Mouse (Mus musculus) neural tube, embryonic 12.5 days (tissue): ENCODE measurements at regions not wholly inside any gene's neighbourhood (a gene's known extent, or its start where the extent isn't known, plus 50 kb on each side); places are given as distances from the start of the nearest gene placed in this dataset.

Experiments
- ATAC-seq: fragments of 200-750 bp; cut with Nextera tagmentation; 2 replicates; pipeline ENCODE4 v1.8.0; 2017; ENCODE audit warnings: low read depth, mild to moderate bottlenecking, moderate TSS enrichment, moderate library complexity; ENCODE audit not compliant: low FRiP score
- H3K27ac ChIP-seq: fragments of 300-500 bp; sonication (generic); 2 replicates; pipeline ENCODE4 v1.5.1; 2016
- H3K27me3 ChIP-seq: fragments of 300-500 bp; sonication (generic); replicated peaks from 2 replicates; pipeline ENCODE4 v1.6.1; 2016; ENCODE audit warnings: mild to moderate bottlenecking
- H3K36me3 ChIP-seq: fragments of 300-500 bp; sonication (generic); 2 replicates; pipeline ENCODE4 v1.6.1; 2016; ENCODE audit warnings: mild to moderate bottlenecking
- H3K4me1 ChIP-seq: fragments of 300-500 bp; sonication (generic); 2 replicates; pipeline ENCODE4 v1.6.1; 2016
- H3K4me2 ChIP-seq: fragments of 300-500 bp; sonication (generic); replicated peaks from 2 replicates; pipeline ENCODE4 v1.6.1; 2016; ENCODE audit warnings: mild to moderate bottlenecking
- H3K4me3 ChIP-seq: fragments of 300-500 bp; sonication (generic); 2 replicates; pipeline ENCODE4 v1.5.1; 2016
- H3K9ac ChIP-seq: fragments of 300-500 bp; sonication (generic); 2 replicates; pipeline ENCODE4 v1.6.1; 2016; ENCODE audit warnings: mild to moderate bottlenecking
- H3K9me3 ChIP-seq: fragments of 300-500 bp; sonication (generic); 2 replicates; pipeline ENCODE4 v1.6.1; 2016; ENCODE audit warnings: mild to moderate bottlenecking
- WGBS: fragments of 180-500 bp; shearing (Covaris S2); methylation state at CpG from one replicate; pipeline ENCODE4 v1.1.7; 2016; 5-methylcytosine and 5-hydroxymethylcytosine counted together

DNA sequence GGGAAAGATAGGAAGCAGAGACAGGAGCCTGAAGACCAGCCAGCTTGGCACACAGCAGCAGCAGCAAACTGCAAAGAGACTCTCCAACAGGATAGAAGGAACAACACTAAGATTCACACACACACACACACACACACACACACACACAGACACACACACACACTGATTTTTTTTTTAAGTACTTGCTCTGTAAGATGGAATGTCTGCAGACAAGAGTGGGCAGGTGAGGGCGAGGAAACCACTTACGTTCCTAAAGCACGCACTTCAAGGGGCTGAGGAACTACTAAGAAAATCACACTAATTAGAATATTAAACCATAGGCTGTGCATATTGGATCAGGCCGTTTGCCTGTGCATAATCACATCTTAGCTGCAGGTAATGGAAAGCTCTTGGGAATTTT is 237.8 kb upstream of the Prok2 start:
- Histone ChIP-seq H3K9ac (no peak overlapping the region), H3K4me3 (no peak overlapping the region), H3K4me2 (no peak overlapping the region), H3K27ac (no peak overlapping the region), H3K4me1 (no peaks in the 10 kb centered on the region), H3K27me3 (no peaks in the 10 kb centered on the region; the same call in 1 of the 2 replicates), H3K9me3 (0 out of 2 replicates have a peak, but pooled peaks cover 9% of the 10 kb centered on the region), H3K36me3 (no peaks in the 10 kb centered on the region)
- no peak for ATAC-seq
- WGBS: 84% methylated on average over 4 of the region's 4 CpGs

DNA sequence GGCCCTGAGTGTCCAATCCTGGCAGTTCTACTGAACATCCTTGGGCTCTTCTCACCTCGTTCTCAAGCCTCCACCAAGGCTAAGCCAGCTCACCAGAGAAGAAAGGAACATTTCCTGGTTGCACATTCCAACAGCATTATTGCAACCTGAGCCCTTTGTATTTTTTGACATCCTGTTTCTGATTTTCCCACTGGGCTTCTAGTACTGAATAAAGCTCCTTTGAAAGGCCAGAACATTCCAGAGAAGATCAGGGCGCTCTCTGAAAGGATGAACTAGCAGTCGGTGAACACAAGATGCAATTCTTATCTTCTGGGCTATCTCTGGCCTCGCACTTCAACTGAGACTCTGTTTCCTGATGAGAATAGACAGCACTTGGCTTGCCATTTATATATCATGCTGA is 233.2 kb upstream of the Prok2 start:
- H3K9me3 ChIP-seq: no peaks in the 10 kb centered on the region
- no peak for ATAC-seq
- no peaks in the 10 kb centered on the region for H3K36me3 ChIP-seq
- peaks cover 4% of the 10 kb centered on the region; the same call in 1 of the 2 replicates for H3K27me3 ChIP-seq
- no peak overlapping the region for H3K4me2 ChIP-seq
- no peak overlapping the region for H3K4me3 ChIP-seq
- H3K4me1 ChIP-seq: no peaks in the 10 kb centered on the region
- H3K9ac ChIP-seq: no peak overlapping the region
- 75% methylated on average over 4 of the region's 4 CpGs for WGBS
- H3K27ac ChIP-seq: no peak overlapping the region

DNA sequence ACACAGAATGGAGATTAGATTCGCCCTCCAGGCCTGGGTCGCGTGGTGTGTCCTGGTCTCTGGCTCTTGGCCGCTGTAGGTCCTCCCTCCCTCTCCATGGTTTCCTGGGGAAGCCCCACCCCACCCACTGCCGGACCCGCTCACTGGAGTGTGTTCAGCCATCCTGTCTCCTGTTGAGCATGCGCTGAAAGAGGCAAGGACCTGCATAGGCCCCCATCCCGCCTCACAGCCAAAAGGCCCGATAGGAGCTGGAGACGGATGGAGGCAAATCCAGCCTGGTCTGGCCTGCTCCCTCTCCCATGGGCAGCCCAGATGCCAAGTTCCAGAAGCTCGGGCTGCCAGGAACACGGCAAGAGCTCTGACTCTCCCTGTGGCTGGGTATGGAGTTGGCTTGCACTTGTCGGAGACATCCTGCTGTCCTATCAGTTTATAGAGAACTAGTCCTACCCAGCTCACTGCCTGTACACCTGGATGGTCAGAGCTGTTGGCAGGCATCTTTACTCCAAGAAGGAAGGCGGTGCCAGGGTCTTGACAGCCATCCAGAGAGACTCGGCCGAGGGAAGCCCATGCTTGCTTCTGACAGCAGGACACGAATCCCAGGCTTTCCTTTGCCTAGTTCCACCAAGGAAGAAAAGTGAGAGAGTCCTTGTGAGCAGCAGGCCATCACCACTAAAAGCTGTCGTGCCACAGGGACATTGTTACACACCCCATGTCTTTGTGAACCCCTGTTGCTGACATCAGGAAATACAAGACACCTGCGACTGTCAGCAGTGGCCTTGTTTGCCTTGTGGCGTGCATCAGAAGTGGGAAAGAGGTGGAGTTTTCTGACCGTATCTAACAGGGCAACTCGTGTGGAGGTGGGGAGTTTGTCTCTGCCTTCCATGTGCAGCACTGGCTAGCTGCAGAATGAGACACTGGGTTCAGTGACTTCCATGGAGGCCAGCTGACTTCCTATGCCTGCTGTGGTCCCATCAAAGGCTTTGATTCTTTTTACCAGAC is 228.9 kb upstream of the Prok2 start:
- no peak for ATAC-seq

DNA sequence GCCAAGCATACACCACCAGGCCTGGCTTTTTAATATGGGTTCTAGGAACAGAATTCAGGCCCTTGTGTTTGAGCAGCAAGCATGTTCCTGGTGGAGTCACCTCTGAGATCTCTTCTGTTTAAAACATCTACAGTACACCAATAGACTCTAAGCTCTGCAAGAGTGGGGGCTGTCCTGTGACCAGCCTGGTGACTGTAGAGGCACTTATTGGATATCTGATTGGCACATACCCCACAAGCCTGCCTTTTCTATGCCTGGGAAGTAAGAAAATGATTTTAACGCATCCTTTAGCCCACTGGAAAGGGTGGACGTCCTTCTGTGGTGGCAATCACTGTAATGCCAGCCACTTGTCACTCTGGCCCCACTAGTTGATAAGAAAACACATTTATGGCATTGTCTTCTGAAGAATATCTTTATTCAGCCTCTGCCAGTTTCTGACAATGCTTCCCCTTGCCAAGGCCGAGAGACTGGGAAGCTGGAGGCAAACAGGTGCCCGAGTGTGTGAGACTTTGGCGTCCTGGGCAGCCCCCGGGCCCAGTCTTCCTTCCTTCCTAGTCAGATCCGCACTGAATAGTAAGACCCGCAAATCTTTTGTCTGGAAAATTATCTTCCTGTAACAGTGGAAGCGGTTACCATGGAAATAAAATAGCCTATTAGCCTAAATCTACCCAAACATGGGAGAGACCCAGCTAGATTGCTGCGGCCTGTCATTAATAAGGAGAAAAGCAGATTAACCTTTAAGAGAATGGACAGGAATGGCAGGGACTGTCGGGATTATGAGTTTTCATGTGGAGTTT is 228.0 kb upstream of the Prok2 start:
- H3K4me2 ChIP-seq: no peak overlapping the region
- no peak overlapping the region for H3K27ac ChIP-seq
- ATAC-seq: no peak

More for the DNA sequence above, 228.9 kb upstream of the Prok2 start:
- Histone ChIP-seq H3K4me3 (no peak overlapping the region), H3K27ac (no peak overlapping the region), H3K36me3 (no peaks in the 10 kb centered on the region), H3K4me2 (no peak overlapping the region), H3K9me3 (no peaks in the 10 kb centered on the region), H3K27me3 (0 out of 2 replicates have a peak, but pooled peaks cover 7% of the 10 kb centered on the region), H3K9ac (no peak overlapping the region), H3K4me1 (no peaks in the 10 kb centered on the region)
- 83% methylated on average over 22 of the region's 22 CpGs for WGBS

DNA sequence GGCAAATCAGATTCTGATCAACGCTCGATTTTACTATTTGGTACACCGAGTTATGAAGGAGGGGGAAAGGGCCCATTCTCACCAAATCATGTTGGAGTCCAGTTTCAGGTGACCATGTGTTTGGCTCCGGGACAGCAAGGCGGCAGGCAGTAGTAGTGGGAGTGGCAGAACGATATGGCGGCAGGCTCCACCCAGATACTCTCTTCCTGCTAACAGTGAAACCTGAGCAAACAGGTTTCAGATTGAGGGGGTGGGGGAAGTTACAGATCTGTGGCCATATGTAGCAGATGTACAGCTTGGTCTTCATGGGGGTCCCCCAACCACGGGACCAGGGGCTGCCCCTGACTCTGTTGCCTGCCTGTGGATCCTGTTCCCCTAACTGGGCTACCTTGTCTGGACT is 224.6 kb upstream of the Prok2 start:
- Histone ChIP-seq H3K9me3 (no peaks in the 10 kb centered on the region), H3K4me2 (no peak overlapping the region), H3K9ac (no peak overlapping the region), H3K4me1 (no peaks in the 10 kb centered on the region), H3K27me3 (0 out of 2 replicates have a peak, but pooled peaks cover 7% of the 10 kb centered on the region), H3K36me3 (no peaks in the 10 kb centered on the region), H3K27ac (no peak overlapping the region), H3K4me3 (no peak overlapping the region)
- 95% methylated on average over 8 of the region's 8 CpGs for WGBS
- ATAC-seq: no peak

More for the DNA sequence above, 228.0 kb upstream of the Prok2 start:
- no peak overlapping the region for H3K4me3 ChIP-seq
- 80% methylated on average over 11 of the region's 11 CpGs for WGBS
- H3K27me3 ChIP-seq: 0 out of 2 replicates have a peak, but pooled peaks cover 7% of the 10 kb centered on the region
- no peak overlapping the region for H3K9ac ChIP-seq
- H3K4me1 ChIP-seq: no peaks in the 10 kb centered on the region
- no peaks in the 10 kb centered on the region for H3K36me3 ChIP-seq
- H3K9me3 ChIP-seq: no peaks in the 10 kb centered on the region

DNA sequence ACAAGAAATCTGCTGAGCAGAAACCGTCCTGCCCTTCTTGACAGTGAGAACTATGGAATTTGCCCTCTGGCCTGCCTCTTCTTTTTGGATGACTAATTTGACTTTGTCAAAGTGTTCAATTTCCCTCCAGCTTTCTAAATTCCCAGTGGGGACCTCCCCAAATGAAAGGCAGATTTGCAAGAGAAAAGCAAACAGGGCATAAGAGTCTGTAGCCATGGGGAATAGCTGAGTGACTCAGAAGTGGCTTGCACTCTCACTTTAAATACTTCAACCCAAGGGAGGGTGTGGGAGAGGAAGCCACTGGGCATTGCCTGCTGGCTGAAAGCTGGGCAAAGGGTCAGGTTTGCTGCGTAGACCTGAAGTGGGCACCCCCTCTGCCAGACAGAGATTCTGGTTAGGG is 220.7 kb upstream of the Prok2 start:
- H3K27ac ChIP-seq: no peak overlapping the region
- 0 out of 2 replicates have a peak, but pooled peaks cover 11% of the 10 kb centered on the region for H3K27me3 ChIP-seq
- H3K9ac ChIP-seq: no peak overlapping the region
- no peak overlapping the region for H3K4me3 ChIP-seq
- H3K4me2 ChIP-seq: no peak overlapping the region
- H3K9me3 ChIP-seq: no peaks in the 10 kb centered on the region
- 57% methylated on average over 2 of the region's 2 CpGs for WGBS
- no peak for ATAC-seq
- no peaks in the 10 kb centered on the region for H3K4me1 ChIP-seq
- H3K36me3 ChIP-seq: no peaks in the 10 kb centered on the region

DNA sequence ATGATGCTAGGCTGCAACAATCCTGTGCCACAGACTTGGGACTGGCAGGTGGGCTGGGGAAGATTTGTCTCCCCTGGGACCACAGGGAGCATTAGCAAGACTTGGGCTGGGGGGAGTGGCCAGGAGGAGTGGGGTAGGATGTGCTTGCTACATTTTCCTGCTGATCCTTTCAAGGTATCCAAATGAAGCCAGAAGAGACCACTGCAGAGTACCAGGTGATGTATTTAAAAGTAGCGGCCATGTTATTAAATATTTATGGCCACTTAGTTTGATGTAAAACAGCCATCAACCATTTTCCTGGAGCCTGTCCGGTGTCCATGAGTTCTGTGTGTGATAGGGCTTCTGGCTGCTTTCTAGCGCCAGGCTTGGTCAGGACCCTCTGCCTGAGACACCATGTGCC is 220.3 kb upstream of the Prok2 start:
- Histone ChIP-seq H3K4me3 (no peak overlapping the region), H3K27ac (no peak overlapping the region), H3K9me3 (no peaks in the 10 kb centered on the region), H3K36me3 (no peaks in the 10 kb centered on the region), H3K27me3 (0 out of 2 replicates have a peak, but pooled peaks cover 11% of the 10 kb centered on the region), H3K4me2 (no peak overlapping the region), H3K9ac (no peak overlapping the region), H3K4me1 (no peaks in the 10 kb centered on the region)
- ATAC-seq: no peak
- WGBS: 73% methylated on average over 3 of the region's 3 CpGs

DNA sequence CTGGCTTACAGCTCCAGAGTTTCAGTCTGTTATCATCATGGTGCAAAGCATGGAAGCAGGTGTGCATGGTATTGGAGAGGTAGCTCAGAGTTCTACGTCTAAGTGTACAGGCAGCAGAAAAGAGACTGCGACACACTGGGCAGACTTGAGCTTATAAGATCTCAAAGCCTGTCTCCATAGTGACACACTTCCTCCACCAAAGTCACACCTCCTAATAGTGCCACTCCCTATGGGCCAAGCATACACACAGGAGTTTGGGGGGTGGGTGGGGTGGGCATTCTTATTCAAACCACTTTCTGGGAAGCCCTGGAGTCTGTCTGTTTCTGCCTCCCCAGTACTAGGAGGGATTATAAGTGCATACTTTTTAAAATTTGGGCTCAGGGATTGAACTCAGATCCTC is 219.5 kb upstream of the Prok2 start:
- H3K27ac ChIP-seq: no peak overlapping the region
- no peak overlapping the region for H3K4me2 ChIP-seq
- no peak for ATAC-seq

DNA sequence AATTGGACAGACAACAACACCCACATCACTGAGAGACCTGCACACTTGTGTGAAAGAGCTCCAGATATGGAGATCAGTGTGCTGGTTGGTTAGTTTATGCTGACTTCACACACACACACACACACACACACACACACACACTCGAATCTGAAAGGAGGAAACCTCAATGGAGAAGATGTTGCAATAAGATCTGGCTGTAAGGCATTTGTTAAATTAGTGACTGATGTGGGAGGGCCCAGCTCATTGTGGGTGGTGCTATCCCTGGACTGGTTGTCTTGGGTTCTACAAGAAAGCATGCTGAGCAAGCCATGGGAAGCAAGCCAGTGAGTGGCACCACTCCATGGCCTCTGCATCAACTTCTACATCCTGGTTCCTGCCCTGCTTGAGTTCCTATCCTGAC is 216.8 kb upstream of the Prok2 start:
- Histone ChIP-seq H3K27ac (no peak overlapping the region), H3K4me1 (peaks cover 9% of the 10 kb centered on the region; the same call in 1 of the 2 replicates), H3K4me2 (no peak overlapping the region), H3K9me3 (no peaks in the 10 kb centered on the region), H3K36me3 (no peaks in the 10 kb centered on the region), H3K4me3 (no peak overlapping the region), H3K9ac (no peak overlapping the region), H3K27me3 (0 out of 2 replicates have a peak, but pooled peaks cover 28% of the 10 kb centered on the region)
- ATAC-seq: no peak
- WGBS: 50% methylated on average over 1 of the region's 1 CpGs

More for the DNA sequence above, 219.5 kb upstream of the Prok2 start:
- H3K27me3 ChIP-seq: 0 out of 2 replicates have a peak, but pooled peaks cover 18% of the 10 kb centered on the region
- no peaks in the 10 kb centered on the region for H3K36me3 ChIP-seq
- no peaks in the 10 kb centered on the region for H3K9me3 ChIP-seq
- no peak overlapping the region for H3K4me3 ChIP-seq
- no peak overlapping the region for H3K9ac ChIP-seq
- WGBS: 89% methylated on average over 2 of the region's 2 CpGs
- H3K4me1 ChIP-seq: no peaks in the 10 kb centered on the region

DNA sequence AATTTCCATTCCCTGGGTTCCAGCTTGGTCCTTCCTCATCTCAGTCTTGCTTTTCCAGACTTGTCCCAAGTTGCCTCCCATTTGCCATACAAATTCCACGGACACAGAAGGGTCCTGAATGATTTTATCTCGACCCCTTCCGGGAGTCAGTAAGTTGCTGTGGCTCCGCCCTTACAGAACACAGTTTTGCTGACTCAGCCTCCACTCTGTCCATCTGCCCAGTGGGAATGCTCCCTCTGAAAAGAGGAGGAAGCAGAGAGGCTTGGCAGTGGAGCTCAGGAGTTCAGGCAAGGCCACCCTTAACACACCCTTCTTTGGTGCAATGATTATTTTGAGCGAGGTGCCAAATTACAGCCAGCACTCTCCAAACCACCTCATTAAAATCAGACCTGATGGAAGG is 213.9 kb upstream of the Prok2 start:
- H3K4me3 ChIP-seq: no peak overlapping the region
- 68% methylated on average over 5 of the region's 5 CpGs for WGBS
- H3K27me3 ChIP-seq: peaks cover 28% of the 10 kb centered on the region; the same call in 1 of the 2 replicates
- no peak for ATAC-seq
- H3K36me3 ChIP-seq: no peaks in the 10 kb centered on the region
- peaks cover 9% of the 10 kb centered on the region; the same call in 1 of the 2 replicates for H3K4me1 ChIP-seq
- H3K9ac ChIP-seq: no peak overlapping the region
- H3K27ac ChIP-seq: no peak overlapping the region
- H3K4me2 ChIP-seq: no peak overlapping the region
- no peaks in the 10 kb centered on the region for H3K9me3 ChIP-seq

DNA sequence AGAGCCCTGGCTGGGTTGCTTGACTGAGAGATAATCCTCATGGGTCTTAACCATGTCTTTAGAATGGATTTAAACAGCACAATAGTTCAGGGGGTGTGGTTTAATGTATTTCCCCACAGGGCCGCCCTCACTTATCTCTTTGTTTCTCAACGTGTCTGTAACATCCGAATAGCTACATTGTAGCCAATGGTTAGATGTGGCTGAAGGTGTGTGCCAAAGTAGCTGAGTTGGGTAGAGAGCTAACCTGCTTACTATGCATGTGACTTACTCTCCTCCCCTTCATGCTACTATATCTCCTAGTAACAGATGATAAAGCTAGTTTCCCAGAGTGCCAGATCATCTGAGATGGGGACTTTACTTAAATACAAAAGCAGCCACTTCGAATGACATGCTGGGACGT is 213.2 kb upstream of the Prok2 start:
- Histone ChIP-seq H3K9me3 (no peaks in the 10 kb centered on the region), H3K36me3 (no peaks in the 10 kb centered on the region), H3K4me1 (peaks cover 9% of the 10 kb centered on the region; the same call in 1 of the 2 replicates), H3K4me3 (no peak overlapping the region), H3K4me2 (no peak overlapping the region), H3K27ac (no peak overlapping the region), H3K9ac (no peak overlapping the region), H3K27me3 (peaks cover 28% of the 10 kb centered on the region; the same call in 1 of the 2 replicates)
- ATAC-seq: no peak
- 59% methylated on average over 5 of the region's 5 CpGs for WGBS

DNA sequence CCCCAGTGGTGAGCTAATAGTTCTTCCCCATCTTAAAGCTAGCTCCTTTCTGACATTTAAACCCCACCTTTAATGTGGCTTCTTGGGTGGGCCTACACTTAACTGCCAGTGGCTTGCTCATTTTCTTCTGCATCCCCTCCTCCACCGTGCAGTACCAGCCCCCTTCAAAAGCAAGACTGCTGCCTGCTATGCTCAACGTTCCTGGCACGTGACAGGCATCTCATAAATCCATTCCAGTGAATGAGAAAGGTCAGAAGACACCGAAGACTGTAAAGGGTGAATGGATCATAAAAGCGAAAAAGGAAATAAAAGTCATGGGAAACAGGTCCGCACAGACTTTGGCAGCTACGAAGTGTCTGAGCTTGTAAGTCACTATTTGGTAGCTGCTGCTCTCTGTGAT is 212.8 kb upstream of the Prok2 start:
- no peak overlapping the region for H3K4me3 ChIP-seq
- no peaks in the 10 kb centered on the region for H3K36me3 ChIP-seq
- no peak for ATAC-seq
- 12% methylated on average over 7 of the region's 7 CpGs for WGBS
- peaks cover 28% of the 10 kb centered on the region; the same call in 1 of the 2 replicates for H3K27me3 ChIP-seq
- H3K4me1 ChIP-seq: peaks cover 9% of the 10 kb centered on the region; the same call in 1 of the 2 replicates
- H3K9me3 ChIP-seq: no peaks in the 10 kb centered on the region
- H3K27ac ChIP-seq: no peak overlapping the region
- H3K4me2 ChIP-seq: no peak overlapping the region
- no peak overlapping the region for H3K9ac ChIP-seq
